Mouse (Mus musculus) liver, embryonic 11.5 days (tissue): Measurements from ENCODE around the gene Olfr888. TPM values are rescaled to one million over a fixed set of nuclear protein-coding genes. Genes with fewer than 3 reads are reported as not detected.

Experiments used
- ATAC-seq: fragments of 200-750 bp; cut with Nextera tagmentation; replicated peaks from 2 replicates; pipeline ENCODE4 v1.8.0; 2017; ENCODE audit warnings: moderate number of reproducible peaks, mild to moderate bottlenecking, moderate TSS enrichment, moderate library complexity; ENCODE audit not compliant: low FRiP score
- DNase-seq: peaks from one replicate; pipeline ENCODE4 v3.0.0-alpha.2; 2017; ENCODE audit warnings: low spot score
- H3K27ac ChIP-seq: fragments of 300-500 bp; sonication (generic); 2 replicates; pipeline ENCODE4 v1.5.1; 2014; ENCODE audit warnings: mild to moderate bottlenecking, low read depth, low read length, control low read depth
- H3K27me3 ChIP-seq: fragments of 300-500 bp; sonication (generic); replicated peaks from 2 replicates; pipeline ENCODE4 v1.6.1; 2014; ENCODE audit warnings: low read length, mixed read lengths; ENCODE audit not compliant: control insufficient read depth, insufficient read depth
- H3K36me3 ChIP-seq: fragments of 300-500 bp; sonication (generic); 2 replicates; pipeline ENCODE4 v1.6.1; 2014; ENCODE audit warnings: mild to moderate bottlenecking, low read length, moderate library complexity, mixed read lengths; ENCODE audit not compliant: control insufficient read depth, insufficient read depth
- H3K4me1 ChIP-seq: fragments of 300-500 bp; sonication (generic); replicated peaks from 2 replicates; pipeline ENCODE4 v1.6.1; 2014; ENCODE audit warnings: low read length, mixed read lengths; ENCODE audit not compliant: control insufficient read depth, insufficient read depth
- H3K4me2 ChIP-seq: fragments of 300-500 bp; sonication (generic); 2 replicates; pipeline ENCODE4 v1.6.1; 2014; ENCODE audit warnings: mild to moderate bottlenecking, control low read depth, moderate library complexity
- H3K4me3 ChIP-seq: fragments of 300-500 bp; sonication (generic); 2 replicates; pipeline ENCODE4 v1.5.1; 2014; ENCODE audit warnings: low read depth, low read length, control low read depth
- H3K9ac ChIP-seq: fragments of 300-500 bp; sonication (generic); 2 replicates; pipeline ENCODE4 v1.6.1; 2014; ENCODE audit warnings: low read depth, low read length, control low read depth
- H3K9me3 ChIP-seq: fragments of 300-500 bp; sonication (generic); 2 replicates; pipeline ENCODE4 v1.6.1; 2016; ENCODE audit warnings: low read length, inconsistent platforms, mixed read lengths; ENCODE audit not compliant: control insufficient read depth
- WGBS: fragments of 180-500 bp; shearing (Covaris S2); extraction: QIAGEN DNeasy Blood & Tissue Kit; methylation state at CpG from one replicate; pipeline ENCODE4 v1.1.7; 2014; 5-methylcytosine and 5-hydroxymethylcytosine counted together
- polyA plus RNA-seq: library from polyadenylated mRNA; unstranded; fragments of >200 nt; fragmentation: Nextera tagmentation; extraction: Ambion mirVana; gene quantifications from 2 replicates; pipeline ENCODE4 v1.2.1, GENCODE M21; 2014

Olfr888 gene
- polyA plus RNA-seq: not detected in 2 replicates

DNA sequence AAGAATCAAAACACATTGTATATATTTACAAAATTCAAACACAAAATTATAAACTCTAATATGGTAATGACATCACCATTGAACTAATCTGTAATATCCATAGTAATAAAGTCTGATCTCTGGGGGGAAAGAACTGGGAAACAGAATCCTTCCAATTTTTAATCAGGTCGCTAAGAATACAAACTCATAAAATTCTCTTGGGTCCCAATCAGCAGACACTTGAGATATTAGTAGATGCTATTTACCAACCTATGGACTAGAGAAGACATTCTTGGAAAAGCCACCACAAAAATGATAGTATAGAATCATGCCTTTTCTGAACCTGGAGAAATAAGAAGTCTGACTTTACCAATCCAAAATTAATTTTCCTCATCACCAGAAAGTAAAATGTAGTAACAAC, at the start of gene Olfr888:
Gene Olfr888, plus strand, starts transcription at position 301 of the 400 bp plus-strand sequence.
- Histone ChIP-seq H3K4me3 (no peak within 1 kb of the TSS), H3K27me3 (no peaks in the 10 kb centered on the region), H3K9me3 (no peaks in the 10 kb centered on the region), H3K4me1 (no peaks in the 10 kb centered on the region), H3K36me3 (no peaks in the 10 kb centered on the region), H3K4me2 (no peak within 1 kb of the TSS), H3K27ac (no peak within 1 kb of the TSS), H3K9ac (no peak within 1 kb of the TSS)
- no peak for DNase-seq
- WGBS: 79% methylated on average over 1 of the region's 1 CpGs
- no peak for ATAC-seq

DNA sequence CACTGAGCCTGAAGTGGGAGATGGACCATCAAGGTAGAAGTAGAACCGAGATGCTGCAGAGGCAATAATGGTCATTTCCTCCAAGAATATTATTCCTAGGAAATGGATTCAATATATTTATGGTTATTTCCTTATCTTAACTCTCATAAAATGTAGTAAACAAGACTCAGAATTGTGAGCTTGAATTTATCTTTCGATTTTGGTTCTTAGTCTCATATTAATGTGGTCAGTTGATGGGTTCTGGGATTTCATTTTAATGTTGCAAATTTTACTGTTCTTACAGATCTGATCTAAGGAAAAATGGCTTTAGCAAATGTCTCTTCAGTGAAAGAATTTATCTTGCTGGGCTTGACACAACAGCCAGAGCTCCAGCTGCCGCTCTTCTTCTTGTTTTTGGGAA, 46.9 kb upstream of the Olfr888 start, which contains the start of gene Olfr885:
Gene Olfr885, plus strand, starts transcription at position 301 of the 400 bp plus-strand sequence.
- no peaks in the 10 kb centered on the region for H3K4me1 ChIP-seq
- H3K27ac ChIP-seq: no peak within 1 kb of the TSS
- WGBS: 77% methylated on average over 3 of the region's 3 CpGs
- ATAC-seq: no peak
- H3K9me3 ChIP-seq: no peaks in the 10 kb centered on the region
- DNase-seq: no peak
- no peak within 1 kb of the TSS for H3K4me3 ChIP-seq
- H3K9ac ChIP-seq: no peak within 1 kb of the TSS
- no peaks in the 10 kb centered on the region for H3K27me3 ChIP-seq
- H3K4me2 ChIP-seq: no peak within 1 kb of the TSS
- no peaks in the 10 kb centered on the region for H3K36me3 ChIP-seq

DNA sequence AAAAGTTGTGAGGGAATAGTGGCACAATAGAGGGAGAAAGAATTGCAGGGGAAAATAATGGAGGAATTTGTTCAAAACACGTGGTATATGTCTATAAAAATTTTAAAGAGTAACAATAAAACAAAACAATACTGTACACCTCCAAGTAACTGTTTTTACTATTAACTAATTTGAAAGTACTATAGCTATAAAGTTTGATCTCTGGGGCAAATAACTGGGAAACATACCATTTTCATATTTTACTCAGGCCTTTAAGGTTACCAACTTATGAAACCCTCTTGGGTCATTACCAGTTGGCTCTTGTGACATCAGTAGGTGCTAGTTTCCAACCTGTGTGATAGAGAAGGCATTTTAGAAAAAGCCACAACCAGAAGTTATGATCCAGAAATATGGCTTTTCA, 24.2 kb upstream of the Olfr888 start, which contains the start of gene Olfr887:
Gene Olfr887, plus strand, starts transcription at position 301 of the 400 bp plus-strand sequence.
- Histone ChIP-seq H3K27ac (no peak within 1 kb of the TSS), H3K36me3 (no peaks in the 10 kb centered on the region)
- 70% methylated on average over 1 of the region's 1 CpGs for WGBS

DNA sequence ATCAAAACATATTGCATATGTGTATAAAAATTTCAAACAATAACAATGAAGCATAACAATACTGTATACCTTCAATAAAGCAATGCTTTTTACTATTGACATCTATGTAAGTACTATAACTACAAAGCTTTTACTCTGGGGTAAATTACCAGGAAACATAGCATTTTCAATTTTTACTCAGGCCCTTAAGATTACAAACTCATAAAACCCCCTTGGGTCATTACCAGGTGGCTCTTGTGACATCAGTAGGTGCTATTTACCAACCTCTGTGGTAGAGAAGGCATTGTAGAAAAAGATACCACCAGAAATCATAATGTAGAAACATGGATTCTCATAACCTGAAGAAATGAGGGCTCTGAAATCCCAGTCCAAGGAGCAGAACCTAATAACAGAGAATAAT, 7.0 kb downstream of the Olfr888 start, which contains the start of gene Olfr889:
Gene Olfr889, plus strand, starts transcription at position 301 of the 400 bp plus-strand sequence.
- Histone ChIP-seq H3K9ac (no peak within 1 kb of the TSS), H3K4me1 (no peaks in the 10 kb centered on the region), H3K36me3 (no peaks in the 10 kb centered on the region), H3K27me3 (no peaks in the 10 kb centered on the region), H3K4me3 (no peak within 1 kb of the TSS), H3K9me3 (no peaks in the 10 kb centered on the region), H3K27ac (no peak within 1 kb of the TSS), H3K4me2 (no peak within 1 kb of the TSS)
- DNase-seq (no peak), ATAC-seq (no peak)

More for the DNA sequence above, 24.2 kb upstream of the Olfr888 start, which contains the start of gene Olfr887:
- Histone ChIP-seq H3K4me3 (no peak within 1 kb of the TSS), H3K27me3 (no peaks in the 10 kb centered on the region), H3K9me3 (no peaks in the 10 kb centered on the region), H3K4me2 (no peak within 1 kb of the TSS), H3K9ac (no peak within 1 kb of the TSS), H3K4me1 (no peaks in the 10 kb centered on the region)
- no peak for ATAC-seq
- DNase-seq: no peak

DNA sequence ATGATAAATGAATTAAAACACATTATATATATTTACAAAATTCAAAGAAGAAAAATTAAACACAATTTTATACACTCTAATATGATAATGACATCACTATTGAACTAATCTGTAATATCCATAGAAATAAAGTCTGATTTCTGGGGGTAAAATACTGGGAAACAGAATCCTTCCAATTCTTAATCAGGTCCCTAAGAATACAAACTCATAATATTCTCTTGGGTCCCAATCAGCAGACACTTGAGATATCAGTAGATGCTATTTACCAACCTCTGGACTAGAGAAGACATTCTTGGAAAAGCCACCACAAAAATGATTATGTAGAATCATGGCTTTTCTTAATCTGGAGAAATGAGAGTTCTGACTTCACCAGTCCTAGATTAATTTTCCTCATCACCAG, 34.3 kb downstream of the Olfr888 start, which contains the start of gene Olfr890:
Gene Olfr890, plus strand, starts transcription at position 301 of the 400 bp plus-strand sequence.
- ATAC-seq: no peak
- H3K4me2 ChIP-seq: no peak within 1 kb of the TSS
- no peak within 1 kb of the TSS for H3K27ac ChIP-seq
- H3K4me1 ChIP-seq: no peaks in the 10 kb centered on the region
- no peak within 1 kb of the TSS for H3K9ac ChIP-seq
- no peaks in the 10 kb centered on the region for H3K36me3 ChIP-seq
- no peaks in the 10 kb centered on the region for H3K27me3 ChIP-seq
- H3K9me3 ChIP-seq: no peaks in the 10 kb centered on the region
- no peak within 1 kb of the TSS for H3K4me3 ChIP-seq
- DNase-seq: no peak

Other genes with a start within 250 kb of the Olfr888 start
- gene Olfr145, start 211.4 kb upstream of the Olfr888 start, polyA plus RNA-seq: not detected in 2 replicates
- gene Olfr878, start 190.3 kb upstream of the Olfr888 start, polyA plus RNA-seq: not detected in 2 replicates
- not detected in 2 replicates for gene Olfr881, start 116.3 kb upstream of the Olfr888 start, polyA plus RNA-seq
- not detected in 2 replicates for gene Olfr883, start 82.3 kb upstream of the Olfr888 start, polyA plus RNA-seq
- gene Olfr884, start 61.6 kb upstream of the Olfr888 start, polyA plus RNA-seq: not detected in 2 replicates
- not detected in 2 replicates for gene Olfr885, start 46.8 kb upstream of the Olfr888 start, polyA plus RNA-seq
- gene Olfr887, start 24.1 kb upstream of the Olfr888 start, polyA plus RNA-seq: not detected in 2 replicates
- gene Olfr889, start 7.1 kb downstream of the Olfr888 start, polyA plus RNA-seq: 0.37 and 0.42 TPM in 2 replicates
- gene Olfr890, start 34.4 kb downstream of the Olfr888 start, polyA plus RNA-seq: not detected in 2 replicates
- gene Olfr891, start 72.7 kb downstream of the Olfr888 start, polyA plus RNA-seq: not detected in 2 replicates
- gene Olfr893, start 100.2 kb downstream of the Olfr888 start, polyA plus RNA-seq: not detected in 2 replicates
- not detected in 2 replicates for gene Olfr894, start 109.9 kb downstream of the Olfr888 start, polyA plus RNA-seq
- not detected in 2 replicates for gene Olfr143, start 144.6 kb downstream of the Olfr888 start, polyA plus RNA-seq
- not detected in 2 replicates for gene Olfr895, start 159.7 kb downstream of the Olfr888 start, polyA plus RNA-seq
- not detected in 2 replicates for gene Olfr896-ps1, start 183.0 kb downstream of the Olfr888 start, polyA plus RNA-seq
- gene Olfr25, start 220.9 kb downstream of the Olfr888 start, polyA plus RNA-seq: not detected in 2 replicates
- gene Olfr898, start 240.3 kb downstream of the Olfr888 start, polyA plus RNA-seq: not detected in 2 replicates